Mouse (Mus musculus) myocyte (in vitro differentiated cells): ENCODE results near the gene Scarf2. TPM values are rescaled to one million over a fixed set of nuclear protein-coding genes. Genes with fewer than 3 reads are reported as not detected.

Experiments used
- H3K27me3 ChIP-seq: one replicate; pipeline ENCODE4 v1.6.1; 2011; ENCODE audit not compliant: control insufficient read depth, insufficient read depth, insufficient read length
- H3K36me3 ChIP-seq: one replicate; pipeline ENCODE4 v1.6.1; 2011; ENCODE audit not compliant: control insufficient read depth, insufficient read depth
- H3K4me2 ChIP-seq: one replicate; pipeline ENCODE4 v1.6.1; 2011; ENCODE audit warnings: low read depth, control low read depth
- H3K4me3 ChIP-seq: one replicate; pipeline ENCODE4 v1.5.1; 2011; ENCODE audit warnings: mild to moderate bottlenecking, control low read depth, moderate library complexity
- H3K79me2 ChIP-seq: one replicate; pipeline ENCODE4 v1.6.1; 2011; ENCODE audit not compliant: control insufficient read depth, insufficient read depth
- H3ac ChIP-seq: one replicate; pipeline ENCODE4 v1.6.1; 2011; ENCODE audit not compliant: control insufficient read depth, insufficient read length
- CEBPB ChIP-seq: IDR thresholded peaks from 2 replicates; pipeline ENCODE4 v1.6.1; 2011; ENCODE audit warnings: mild to moderate bottlenecking, moderate library complexity; ENCODE audit not compliant: poor library complexity, insufficient read depth, severe bottlenecking
- E2F4 ChIP-seq: IDR thresholded peaks from one replicate; pipeline ENCODE4 v1.6.1; 2011; ENCODE audit warnings: mild to moderate bottlenecking, control low read depth, moderate library complexity; ENCODE audit not compliant: insufficient read depth
- MAX ChIP-seq: IDR thresholded peaks from one replicate; pipeline ENCODE4 v1.6.1; 2011; ENCODE audit warnings: low read depth, mild to moderate bottlenecking, control low read depth
- MYOD1 ChIP-seq, 3 experiments: IDR thresholded peaks; one replicate each; pipeline ENCODE4 v1.6.1; 2011; ENCODE audit warnings: control low read depth in 2 of 3, low read depth in 2 of 3, mild to moderate bottlenecking in 2 of 3, moderate library complexity in 1 of 3; ENCODE audit not compliant: insufficient read length in 2 of 3, control insufficient read depth in 1 of 3
- MYOG ChIP-seq, 3 experiments: IDR thresholded peaks; one replicate each; pipeline ENCODE4 v1.6.1; 2011; ENCODE audit warnings: control low read depth in 2 of 3, low read depth in 2 of 3, mild to moderate bottlenecking in 2 of 3; ENCODE audit not compliant: insufficient read length in 2 of 3, control insufficient read depth in 1 of 3, insufficient read depth in 1 of 3
- POLR2A ChIP-seq: IDR thresholded peaks from one replicate; pipeline ENCODE4 v1.6.1; 2011; ENCODE audit warnings: low read depth, mild to moderate bottlenecking, control low read depth, moderate library complexity; ENCODE audit not compliant: insufficient read length
- POLR2AphosphoS2 ChIP-seq: IDR thresholded peaks from one replicate; pipeline ENCODE4 v1.6.1; 2011; ENCODE audit warnings: low read depth, control low read depth; ENCODE audit not compliant: insufficient read length
- REST ChIP-seq: IDR thresholded peaks from one replicate; pipeline ENCODE4 v1.6.1; 2011; ENCODE audit warnings: mild to moderate bottlenecking, control low read depth, moderate library complexity; ENCODE audit not compliant: insufficient read depth, insufficient read length
- SRF ChIP-seq: IDR thresholded peaks from one replicate; pipeline ENCODE4 v1.6.1; 2011; ENCODE audit warnings: low read depth; ENCODE audit not compliant: control insufficient read depth, insufficient read length
- TCF12 ChIP-seq: IDR thresholded peaks from one replicate; pipeline ENCODE4 v1.6.1; 2011; ENCODE audit warnings: mild to moderate bottlenecking, control low read depth; ENCODE audit not compliant: poor library complexity, insufficient read depth, severe bottlenecking
- TCF3 ChIP-seq: IDR thresholded peaks from one replicate; pipeline ENCODE4 v1.6.1; 2011; ENCODE audit warnings: low read depth, control low read depth; ENCODE audit not compliant: insufficient read length
- USF1 ChIP-seq: IDR thresholded peaks from one replicate; pipeline ENCODE4 v1.6.1; 2011; ENCODE audit warnings: low read depth, mild to moderate bottlenecking, control low read depth, moderate library complexity
- polyA plus RNA-seq: library from polyadenylated mRNA; unstranded; fragments of >200 nt; fragmentation: generic; extraction: Trizol; gene quantifications from one replicate; pipeline ENCODE4 v1.2.1, GENCODE M21; 2012; ENCODE audit warnings: missing spikeins

The Scarf2 gene
- polyA plus RNA-seq, 1 experiment = 25.9 TPM

- no peaks in the 10 kb centered on the region for H3K79me2 ChIP-seq
- H3K27me3 ChIP-seq = peaks cover 30% of the 10 kb centered on the region
Observed at GRCm38 (mm10) chr16:17838051-17838450, 41.0 kb downstream of the Scarf2 start, which contains the start of gene Car15. Car15 (minus strand) TSS chr16:17838364.

GRCm38 (mm10) chr16:17839976-17840375 lies 42.9 kb downstream of the Scarf2 start:
- no peak overlapping the region for H3K4me2 ChIP-seq
- no peak overlapping the region for H3K4me3 ChIP-seq
- H3ac ChIP-seq = no peak overlapping the region
- peaks cover 13% of the 10 kb centered on the region for H3K27me3 ChIP-seq
- no peaks in the 10 kb centered on the region for H3K79me2 ChIP-seq
- TF ChIP-seq SRF (no peak), POLR2A (no peak), CEBPB (no peak), TCF12 (no peak), POLR2AphosphoS2 (no peak), REST (no peak), USF1 (no peak), E2F4 (no peak), TCF3 (no peak), MYOD1 (IDR thresholded peaks at IDR 0.05; ENCODE audit: control insufficient read depth in 1 of 3, insufficient read length in 2 of 3, low read depth in 2 of 3) (no peak), MAX (no peak), MYOG (IDR thresholded peaks at IDR 0.05; ENCODE audit: control insufficient read depth in 1 of 3, insufficient read depth in 1 of 3, insufficient read length in 2 of 3, low read depth in 2 of 3) (no peak)
- peaks cover 5% of the 10 kb centered on the region for H3K36me3 ChIP-seq

More at GRCm38 (mm10) chr16:17838051-17838450, 41.0 kb downstream of the Scarf2 start, which contains the start of gene Car15:
- no peaks in the 10 kb centered on the region for H3K36me3 ChIP-seq
- H3K4me2 ChIP-seq = no peak within 1 kb of the TSS
- H3ac ChIP-seq = no peak within 1 kb of the TSS
- TF ChIP-seq TCF3 (no peak), MYOD1 (IDR thresholded peaks at IDR 0.05; ENCODE audit: control insufficient read depth in 1 of 3, insufficient read length in 2 of 3, low read depth in 2 of 3) (no peak), USF1 (no peak), REST (no peak), MAX (no peak), TCF12 (no peak), E2F4 (no peak), POLR2AphosphoS2 (no peak), MYOG (IDR thresholded peaks at IDR 0.05; ENCODE audit: control insufficient read depth in 1 of 3, insufficient read depth in 1 of 3, insufficient read length in 2 of 3, low read depth in 2 of 3) (no peak), CEBPB (no peak), SRF (no peak)
- H3K4me3 ChIP-seq = no peak within 1 kb of the TSS

GRCm38 (mm10) chr16:17842437-17842836 lies 45.4 kb downstream of the Scarf2 start:
- TF ChIP-seq MAX (no peak), MYOD1 (IDR thresholded peaks at IDR 0.05; ENCODE audit: control insufficient read depth in 1 of 3, insufficient read length in 2 of 3, low read depth in 2 of 3) (no peak), POLR2A (no peak), SRF (no peak), E2F4 (no peak), MYOG (IDR thresholded peaks at IDR 0.05; ENCODE audit: control insufficient read depth in 1 of 3, insufficient read depth in 1 of 3, insufficient read length in 2 of 3, low read depth in 2 of 3) (no peak), POLR2AphosphoS2 (no peak), TCF3 (no peak), TCF12 (no peak), REST (no peak)
- no peak overlapping the region for H3K4me3 ChIP-seq
- H3ac ChIP-seq = no peak overlapping the region
- H3K79me2 ChIP-seq = no peaks in the 10 kb centered on the region
- H3K36me3 ChIP-seq = peaks cover 10% of the 10 kb centered on the region
- no peak overlapping the region for H3K4me2 ChIP-seq
- no peaks in the 10 kb centered on the region for H3K27me3 ChIP-seq

- H3ac ChIP-seq = no peak overlapping the region
- H3K27me3 ChIP-seq = no peaks in the 10 kb centered on the region
- H3K4me3 ChIP-seq = no peak overlapping the region
- TF ChIP-seq POLR2AphosphoS2 (no peak), USF1 (no peak), POLR2A (no peak), MYOG (IDR thresholded peaks at IDR 0.05; ENCODE audit: control insufficient read depth in 1 of 3, insufficient read depth in 1 of 3, insufficient read length in 2 of 3, low read depth in 2 of 3) (no peak), CEBPB (no peak), MYOD1 (IDR thresholded peaks at IDR 0.05; ENCODE audit: control insufficient read depth in 1 of 3, insufficient read length in 2 of 3, low read depth in 2 of 3) (no peak), E2F4 (no peak), TCF3 (no peak), SRF (no peak), TCF12 (no peak), MAX (no peak)
- H3K36me3 ChIP-seq = peaks cover 18% of the 10 kb centered on the region
- H3K79me2 ChIP-seq = no peaks in the 10 kb centered on the region
- H3K4me2 ChIP-seq = no peak overlapping the region
Observed at GRCm38 (mm10) chr16:17843701-17844365, 46.8 kb downstream of the Scarf2 start.
